Mouse (Mus musculus): ENCODE data around the gene Ywhae. TPM values are rescaled to one million over a fixed set of nuclear protein-coding genes. Genes with fewer than 3 reads are reported as not detected.
"Not testable (repeated sequence)": the region's sequence is repeated elsewhere in the genome, so short reads cannot be mapped to it uniquely, and the experiment has no call there.

The Ywhae gene
- 1,000 to 10,000 TPM; 1,159 to 1,269 TPM for total RNA-seq (2021)

DNA sequence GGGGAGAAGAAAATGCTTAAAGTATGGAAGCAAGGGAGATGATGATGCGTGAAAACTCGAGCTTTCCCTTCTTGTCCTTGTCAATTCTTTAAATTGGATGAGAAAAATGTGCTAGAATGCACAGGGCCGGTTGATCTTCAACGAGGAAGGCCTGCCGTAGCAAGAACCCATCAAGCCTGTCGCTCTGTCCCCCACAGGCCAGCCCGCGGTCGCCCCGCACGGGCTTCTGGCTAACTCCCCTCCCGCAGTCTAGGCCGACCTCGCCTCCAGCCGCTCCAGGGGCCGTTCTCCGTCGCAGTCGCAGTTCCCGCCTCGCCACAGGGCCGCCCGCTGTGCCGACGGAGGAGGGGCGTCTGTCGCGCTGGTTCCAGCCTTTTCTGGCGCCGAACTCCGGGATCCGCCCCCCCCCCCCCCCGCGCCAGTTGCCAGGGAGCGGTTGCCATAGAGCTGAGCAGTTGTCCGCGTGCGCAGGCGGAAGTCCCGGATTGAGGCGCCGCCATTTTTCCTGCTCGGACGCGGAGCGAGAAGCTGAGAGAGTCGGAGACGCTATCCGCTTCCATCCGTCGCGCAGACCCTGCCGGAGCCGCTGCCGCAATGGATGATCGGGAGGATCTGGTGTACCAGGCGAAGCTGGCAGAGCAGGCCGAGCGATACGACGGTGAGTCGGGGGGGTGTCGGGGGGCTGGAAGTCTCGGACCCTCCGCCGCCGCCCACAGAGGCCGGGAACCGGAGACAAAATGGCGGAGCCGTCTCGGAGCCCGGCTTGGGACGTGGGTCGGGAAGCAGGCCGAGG is at the start of gene Ywhae:
Gene Ywhae, plus strand, starts transcription at position 436 of the 793 bp plus-strand sequence.
- DNase-seq = peak; percentile 89 to 90

DNA sequence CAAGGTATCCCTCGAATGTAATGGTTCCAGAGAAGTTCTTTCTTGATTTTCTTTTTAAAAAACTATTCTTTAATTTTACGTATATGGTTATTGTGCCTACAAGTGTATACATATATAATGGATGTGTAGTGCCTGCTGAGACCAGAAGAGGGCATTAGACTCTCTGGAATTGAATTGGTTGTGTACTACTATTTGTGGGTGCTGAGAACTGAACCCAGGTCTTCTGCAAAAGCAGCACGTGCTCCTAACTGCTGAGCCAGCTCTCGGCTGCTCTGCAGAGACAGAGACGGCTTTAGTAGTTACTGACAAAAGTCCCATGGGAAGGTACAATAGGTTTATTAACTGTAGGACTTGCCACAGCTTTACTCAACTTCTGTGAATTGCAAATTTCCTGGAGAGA is 48.2 kb upstream of the Ywhae start:
- DNase-seq = no peak

GRCm38 (mm10) chr11:75684956-75685355 is 47.7 kb upstream of the Ywhae start:
- no peak for DNase-seq

- no peak for DNase-seq
These were observed 45.2 kb upstream of the Ywhae start for GRCm38 (mm10) chr11:75687343-75687993.

DNA sequence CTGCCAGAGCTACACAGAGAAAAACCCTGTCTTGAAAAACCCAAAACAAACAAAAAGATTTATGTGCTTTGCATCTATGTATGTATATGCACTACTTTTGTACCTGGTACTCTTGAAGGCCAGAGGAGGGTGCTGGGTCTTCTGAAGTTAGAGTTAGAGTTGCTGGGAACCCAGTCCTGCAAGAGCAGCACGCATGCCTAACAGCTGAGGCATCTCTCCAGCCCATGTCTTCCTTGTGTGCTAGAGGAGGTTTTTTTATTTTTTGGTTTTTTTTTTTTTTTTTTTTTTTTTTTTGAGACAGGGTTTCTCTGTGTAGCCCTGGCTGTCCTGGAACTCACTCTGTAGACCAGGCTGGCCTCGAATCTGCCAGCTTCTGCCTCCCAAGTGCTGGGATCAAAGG is 44.5 kb upstream of the Ywhae start:
- no peak for DNase-seq

DNA sequence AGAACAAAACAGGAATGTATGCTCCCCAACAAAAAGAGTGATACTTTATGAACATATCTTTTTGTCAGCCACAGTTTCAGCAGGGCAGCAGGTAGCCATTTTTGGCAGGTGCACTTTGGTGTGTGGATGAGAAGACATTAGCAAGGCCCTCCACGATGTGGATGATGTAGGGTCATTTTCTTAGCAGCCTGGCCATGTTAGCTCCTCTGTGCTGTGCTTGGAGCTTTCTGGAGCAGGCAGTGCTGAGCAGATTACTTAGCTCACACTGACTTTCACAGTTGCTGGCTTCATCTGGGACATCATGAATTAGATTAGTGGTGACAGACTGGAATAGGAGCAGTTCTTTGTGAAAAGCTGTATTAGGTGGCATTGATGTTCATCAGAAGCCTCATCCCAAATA is 42.7 kb upstream of the Ywhae start:
- DNase-seq = peak in 1 of 2 experiments; percentile 11

- DNase-seq = no peak
These were observed 41.6 kb upstream of the Ywhae start for GRCm38 (mm10) chr11:75691047-75691446.

DNA sequence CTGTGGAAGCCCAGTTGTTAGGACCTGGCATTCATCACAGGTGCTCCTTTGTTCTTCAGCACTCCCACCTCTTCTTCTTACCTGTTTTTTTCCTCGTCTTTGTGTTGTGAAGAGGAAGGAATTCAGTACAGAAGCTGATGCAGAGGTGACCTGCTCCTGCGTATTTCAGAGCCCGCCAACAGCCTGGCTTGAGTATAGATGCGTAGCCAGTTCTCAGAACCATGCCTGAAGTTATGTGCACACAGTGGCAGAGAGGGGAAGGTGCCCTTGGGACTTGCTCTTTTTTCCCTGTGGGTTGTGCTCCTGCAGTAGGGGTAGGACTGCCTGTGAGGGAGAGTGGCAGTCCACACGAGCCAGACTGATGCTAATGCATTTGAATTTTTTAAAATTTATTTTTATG is 39.1 kb upstream of the Ywhae start:
- DNase-seq = no peak

GRCm38 (mm10) chr11:75697464-75697863 is 35.2 kb upstream of the Ywhae start:
- not testable (repeated sequence) for DNase-seq

GRCm38 (mm10) chr11:75700557-75700956 is 32.1 kb upstream of the Ywhae start:
- DNase-seq = no peak

DNA sequence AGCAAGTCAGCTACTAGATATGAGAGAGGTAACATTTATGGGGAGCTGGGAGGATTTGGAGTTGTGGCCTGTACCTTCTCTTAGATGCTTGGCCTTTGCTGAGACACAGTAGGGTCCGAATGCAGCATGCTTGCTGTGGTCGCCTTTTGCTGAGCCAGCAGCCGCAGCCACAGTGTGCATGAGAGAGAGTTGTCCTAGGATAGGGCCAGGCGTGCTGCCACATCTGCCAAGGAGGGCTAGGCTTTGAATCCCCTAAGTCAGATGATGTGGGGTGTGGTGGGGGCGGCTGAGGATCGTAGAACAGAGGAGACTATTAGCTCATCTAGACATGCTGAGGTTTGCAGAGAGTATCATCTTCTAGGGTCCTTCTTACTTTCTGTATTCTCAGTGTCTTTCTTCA is 29.9 kb upstream of the Ywhae start:
- no peak for DNase-seq

GRCm38 (mm10) chr11:75703748-75704147 is 28.9 kb upstream of the Ywhae start:
- no peak for DNase-seq

DNA sequence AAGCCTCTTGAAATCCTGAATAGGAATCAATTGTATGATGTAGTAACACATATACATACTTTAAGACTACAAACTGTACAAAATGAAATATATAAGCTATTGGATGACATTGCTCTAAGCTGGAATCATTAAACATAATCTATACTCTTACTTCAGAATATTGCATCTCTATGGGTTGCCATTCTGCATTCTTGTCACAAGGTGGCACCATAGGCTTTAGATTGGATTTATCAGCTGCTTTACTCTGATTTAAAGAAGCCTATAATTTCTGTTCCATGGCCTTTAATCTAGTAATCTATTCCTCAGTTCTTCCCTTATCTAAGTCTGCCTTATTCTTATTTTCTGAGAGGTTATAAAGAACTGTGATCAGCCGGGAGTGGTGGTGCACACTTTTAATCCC is 18.7 kb upstream of the Ywhae start:
- no peak for DNase-seq

- no peak for DNase-seq
These were observed 17.1 kb upstream of the Ywhae start for GRCm38 (mm10) chr11:75715556-75715955.

GRCm38 (mm10) chr11:75716661-75717325 is 15.9 kb upstream of the Ywhae start:
- no peak for DNase-seq

GRCm38 (mm10) chr11:75722339-75722738 is 10.3 kb upstream of the Ywhae start:
- no peak for DNase-seq

DNA sequence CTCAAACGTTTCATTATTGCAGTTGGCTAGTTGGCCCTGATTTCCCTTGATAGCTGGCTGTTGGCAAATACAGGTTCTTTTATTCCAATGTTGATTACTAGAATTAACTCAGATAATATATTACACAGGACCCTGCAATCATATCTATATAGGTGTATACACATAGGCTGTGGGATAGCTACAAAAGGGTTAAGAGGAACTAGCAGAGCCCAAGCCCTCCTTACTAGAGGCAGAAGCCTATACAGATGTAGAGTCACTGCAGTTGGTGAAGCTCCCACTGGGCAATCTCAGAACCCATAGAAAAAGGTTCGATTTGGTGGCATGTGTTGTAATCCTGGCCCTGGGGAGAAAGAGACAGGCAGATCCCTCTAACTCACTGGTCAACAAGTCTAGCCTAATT is 5.5 kb upstream of the Ywhae start:
- no peak for DNase-seq

DNA sequence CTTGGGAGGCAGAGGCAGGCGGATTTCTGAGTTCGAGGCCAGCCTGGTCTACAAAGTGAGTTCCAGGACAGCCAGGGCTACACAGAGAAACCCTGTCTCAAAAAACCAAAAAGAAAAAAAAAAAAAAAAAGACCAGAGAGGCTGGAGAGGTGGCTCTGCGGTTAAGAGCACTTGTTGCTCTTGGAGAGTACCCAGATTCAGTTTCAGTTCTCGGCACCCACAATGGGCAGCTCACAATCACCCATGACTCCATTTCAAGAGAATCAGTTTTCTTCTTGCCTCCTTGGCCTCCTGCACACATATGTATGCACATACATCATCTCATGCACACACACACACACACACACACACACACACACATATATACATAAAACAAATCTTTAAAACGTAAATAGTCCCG is 5.0 kb upstream of the Ywhae start:
- not testable (repeated sequence) for DNase-seq

DNA sequence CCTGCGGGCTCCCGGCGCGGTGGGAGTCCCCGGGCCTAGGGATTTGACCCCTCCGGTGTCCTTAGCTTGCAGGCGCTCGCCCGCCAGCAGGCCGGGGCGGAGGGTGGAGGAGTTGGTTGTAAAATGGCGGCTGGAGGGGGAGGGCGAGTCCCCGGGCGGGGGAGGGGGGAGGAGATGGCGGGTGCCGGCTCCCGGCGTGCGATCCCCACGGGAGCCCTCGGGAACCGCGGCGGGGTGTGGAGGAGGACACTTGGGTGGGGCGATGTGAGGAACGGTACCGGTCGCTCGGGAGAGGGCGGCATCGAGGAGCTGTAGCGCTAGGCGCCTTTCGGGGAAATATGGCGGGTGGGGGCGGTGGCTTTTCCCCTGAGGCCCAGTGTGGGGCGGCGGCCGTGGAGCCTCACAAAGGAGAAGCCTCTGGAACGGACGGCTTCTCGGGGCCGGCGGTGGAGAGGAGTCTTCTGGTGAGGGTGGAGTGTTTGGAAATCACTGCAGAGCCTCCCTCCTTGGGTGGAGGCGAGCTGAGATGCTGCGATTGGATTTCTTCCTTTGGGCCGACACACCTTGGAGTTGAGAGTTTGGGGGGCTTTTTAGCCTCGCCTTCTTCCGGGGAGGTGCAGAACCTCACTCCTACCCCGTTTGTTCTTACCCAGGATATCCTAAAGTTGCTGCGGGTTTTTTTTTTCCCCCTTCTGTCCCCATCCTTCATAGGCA is 715 bp downstream of the Ywhae start:
- no peak for DNase-seq

DNA sequence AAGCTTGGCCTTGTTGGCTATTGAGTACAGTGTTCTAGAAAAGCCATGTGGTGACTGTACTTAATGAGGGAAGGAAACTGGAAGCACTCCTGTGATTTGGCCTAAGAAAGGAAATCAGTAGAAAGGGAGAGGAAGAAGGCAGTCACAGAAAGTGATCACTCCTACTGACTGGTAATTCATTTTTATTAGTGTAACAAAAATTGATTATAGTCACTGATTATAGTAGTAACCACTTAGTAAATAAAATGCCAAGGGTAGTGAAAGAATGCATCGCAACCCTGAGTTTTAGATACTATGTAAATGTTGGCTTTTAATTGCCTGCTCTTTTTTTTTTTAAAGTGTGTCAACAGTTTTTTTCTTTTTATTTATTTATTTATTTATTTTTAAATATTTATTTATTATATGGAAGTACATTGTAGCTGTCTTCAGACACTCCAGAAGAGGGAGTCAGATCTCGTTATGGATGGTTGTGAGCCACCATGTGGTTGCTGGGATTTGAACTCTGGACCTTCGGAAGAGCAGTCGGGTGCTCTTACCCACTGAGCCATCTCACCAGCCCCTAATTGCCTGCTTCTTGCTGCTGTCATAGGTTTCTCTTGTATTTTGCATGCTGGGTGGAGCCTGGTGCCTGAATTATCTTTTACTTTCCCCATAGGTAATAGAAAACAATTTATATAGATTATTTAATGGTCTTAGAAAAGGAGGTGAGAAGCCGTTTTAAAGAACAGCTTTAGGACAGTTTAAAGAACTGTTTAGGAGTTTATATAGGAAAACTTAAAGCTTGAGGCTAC is 3.0 kb downstream of the Ywhae start:
- no peak for DNase-seq

DNA sequence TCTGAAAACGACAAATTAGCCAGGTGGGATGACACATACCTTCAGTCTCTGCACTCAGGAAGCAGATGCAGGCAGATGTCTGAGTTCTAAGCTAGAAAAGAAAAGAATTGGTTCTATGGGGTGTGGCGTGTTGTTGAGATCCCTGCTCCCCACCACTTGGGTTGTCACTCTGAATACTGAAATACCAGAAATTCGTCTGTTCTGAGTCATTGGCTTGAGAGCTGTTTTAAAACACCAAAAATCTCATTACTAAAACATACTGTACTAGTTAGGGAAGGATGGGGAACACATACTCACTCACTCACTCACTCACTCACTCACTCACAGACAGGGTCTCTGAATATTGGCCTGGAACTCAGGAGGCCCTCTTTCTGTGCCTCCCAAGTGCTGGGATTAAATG is 4.3 kb downstream of the Ywhae start:
- no peak for DNase-seq
